Mouse (Mus musculus) forebrain, embryonic 10.5 days (tissue): ENCODE results near the gene Ptprm. TPM values are rescaled to one million over a fixed set of nuclear protein-coding genes. Genes with fewer than 3 reads are reported as not detected.

Experiments used
- DNase-seq: peaks from one replicate; pipeline ENCODE4 v3.0.0-alpha.2; 2017; ENCODE audit warnings: low spot score; ENCODE audit errors: extremely low spot score
- H3K27ac ChIP-seq: fragments of 300-500 bp; sonication (generic); 2 replicates; pipeline ENCODE4 v1.5.1; 2016; ENCODE audit warnings: mild to moderate bottlenecking
- H3K27me3 ChIP-seq: fragments of 300-500 bp; sonication (generic); 2 replicates; pipeline ENCODE4 v1.6.1; 2016; ENCODE audit warnings: mild to moderate bottlenecking; ENCODE audit not compliant: poor library complexity, severe bottlenecking
- H3K36me3 ChIP-seq: fragments of 300-500 bp; sonication (generic); replicated peaks from 2 replicates; pipeline ENCODE4 v1.6.1; 2016; ENCODE audit warnings: mild to moderate bottlenecking, moderate library complexity
- H3K4me1 ChIP-seq: fragments of 300-500 bp; sonication (generic); 2 replicates; pipeline ENCODE4 v1.6.1; 2016
- H3K4me3 ChIP-seq: fragments of 300-500 bp; sonication (generic); 2 replicates; pipeline ENCODE4 v1.5.1; 2016; ENCODE audit warnings: mild to moderate bottlenecking, moderate library complexity
- H3K9me3 ChIP-seq: fragments of 300-500 bp; sonication (generic); 2 replicates; pipeline ENCODE4 v1.6.1; 2016; ENCODE audit warnings: mild to moderate bottlenecking, moderate library complexity
- WGBS: fragments of 180-500 bp; shearing (Covaris S2); methylation state at CpG from one replicate; pipeline ENCODE4 v1.1.7; 2016; 5-methylcytosine and 5-hydroxymethylcytosine counted together
- polyA plus RNA-seq: library from polyadenylated mRNA; unstranded; fragments of >200 nt; fragmentation: Nextera tagmentation; extraction: Ambion mirVana; gene quantifications from 2 replicates; pipeline ENCODE4 v1.2.1, GENCODE M21; 2016

Ptprm gene
- polyA plus RNA-seq, 1 experiment from 2014 or later: 8.4 TPM

DNA sequence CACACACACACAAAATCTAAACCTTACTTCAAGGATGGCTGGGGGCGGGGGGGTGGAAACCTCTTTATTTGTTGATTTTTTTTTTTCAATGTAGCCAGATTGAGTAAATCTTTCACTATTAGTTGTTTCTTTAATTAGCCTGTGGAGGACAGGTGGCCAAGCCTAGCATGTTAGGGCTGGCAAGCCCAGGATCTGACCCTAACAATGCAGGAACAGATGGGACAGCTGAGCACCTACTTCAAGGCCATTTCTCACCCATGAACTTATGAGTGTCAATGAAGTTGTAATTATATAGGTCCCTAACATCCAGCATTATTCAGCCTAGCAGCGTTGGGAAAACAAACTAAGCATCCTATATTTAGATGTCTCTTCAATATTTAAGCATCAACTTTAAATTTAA lies 248.1 kb downstream of the Ptprm start:
- H3K9me3 ChIP-seq: no peaks in the 10 kb centered on the region
- H3K27me3 ChIP-seq: no peaks in the 10 kb centered on the region

DNA sequence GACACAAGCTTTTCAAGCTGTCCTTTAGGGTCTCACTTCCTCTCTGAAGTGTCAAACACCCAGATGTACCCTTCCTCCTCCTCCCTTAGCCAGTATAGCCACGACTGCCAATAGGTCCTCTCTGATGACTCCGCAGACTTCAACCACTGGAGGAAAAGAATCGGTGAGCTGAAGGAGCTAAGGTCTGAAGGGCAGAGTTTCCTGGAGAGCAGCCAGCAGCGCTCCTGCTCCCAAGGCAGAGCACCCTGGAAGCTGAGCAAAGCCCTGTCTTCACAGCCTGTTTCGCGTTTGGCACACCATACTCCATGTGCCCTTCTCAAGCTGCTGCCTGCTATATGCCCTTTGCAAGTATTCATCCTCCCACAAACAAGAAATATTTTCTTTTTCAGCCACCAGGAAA lies 252.2 kb downstream of the Ptprm start:
- no peak for DNase-seq
- Histone ChIP-seq H3K36me3 (no peaks in the 10 kb centered on the region), H3K27me3 (no peaks in the 10 kb centered on the region), H3K27ac (no peak overlapping the region), H3K9me3 (no peaks in the 10 kb centered on the region), H3K4me1 (no peaks in the 10 kb centered on the region), H3K4me3 (no peak overlapping the region)
- 89% methylated on average over 6 of the region's 6 CpGs for WGBS

More for the DNA sequence above, 248.1 kb downstream of the Ptprm start:
- H3K4me1 ChIP-seq: no peaks in the 10 kb centered on the region
- no peak for DNase-seq
- WGBS: 87% methylated on average over 2 of the region's 2 CpGs
- H3K4me3 ChIP-seq: no peak overlapping the region
- no peak overlapping the region for H3K27ac ChIP-seq
- no peaks in the 10 kb centered on the region for H3K36me3 ChIP-seq

DNA sequence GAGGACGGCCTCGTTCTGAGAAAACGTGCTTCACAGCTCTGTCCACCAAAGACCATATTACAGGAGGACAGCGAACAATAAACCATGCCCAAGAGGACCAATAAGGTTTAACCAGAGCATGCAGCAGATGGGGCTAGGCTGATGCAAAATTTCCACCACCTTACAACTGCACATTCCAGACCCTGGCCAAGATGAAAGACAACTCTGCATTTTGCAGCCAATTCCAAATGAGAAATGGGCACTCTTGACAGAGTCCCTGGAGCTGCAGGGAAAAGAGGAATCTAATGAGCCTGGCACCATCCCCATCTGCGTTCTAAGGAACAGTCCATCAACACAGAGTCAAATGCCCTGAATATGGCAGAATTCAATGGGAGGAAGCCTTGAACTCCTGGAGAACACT lies 263.3 kb downstream of the Ptprm start:
- 80% methylated on average over 5 of the region's 5 CpGs for WGBS

DNA sequence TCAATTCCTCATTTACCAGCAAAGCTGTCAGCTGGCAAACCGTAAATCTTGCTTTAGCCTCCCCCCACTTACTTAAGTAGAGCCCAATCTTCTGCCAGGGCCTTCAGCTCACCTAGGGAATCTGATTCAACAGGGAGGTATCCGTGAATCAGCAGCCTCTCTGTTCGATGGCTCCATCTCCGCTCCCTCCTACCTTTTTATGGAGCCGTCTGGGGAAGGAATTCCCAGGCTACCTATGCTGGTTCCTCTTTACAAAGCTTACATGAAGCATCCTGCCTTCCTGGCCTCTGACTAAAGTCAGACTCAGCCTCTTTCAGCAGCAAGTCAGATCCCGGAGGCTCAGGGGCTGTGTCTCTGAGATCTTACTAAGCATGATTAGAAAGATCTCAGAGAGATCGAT lies 264.1 kb downstream of the Ptprm start:
- no peaks in the 10 kb centered on the region for H3K9me3 ChIP-seq
- no peaks in the 10 kb centered on the region for H3K27me3 ChIP-seq
- 86% methylated on average over 7 of the region's 7 CpGs for WGBS
- no peak overlapping the region for H3K4me3 ChIP-seq
- H3K36me3 ChIP-seq: no peaks in the 10 kb centered on the region
- no peaks in the 10 kb centered on the region for H3K4me1 ChIP-seq
- no peak for DNase-seq
- H3K27ac ChIP-seq: no peak overlapping the region

More for the DNA sequence above, 263.3 kb downstream of the Ptprm start:
- H3K36me3 ChIP-seq: no peaks in the 10 kb centered on the region
- no peaks in the 10 kb centered on the region for H3K4me1 ChIP-seq
- no peak overlapping the region for H3K4me3 ChIP-seq
- no peaks in the 10 kb centered on the region for H3K9me3 ChIP-seq
- no peaks in the 10 kb centered on the region for H3K27me3 ChIP-seq
- H3K27ac ChIP-seq: no peak overlapping the region
- DNase-seq: no peak

DNA sequence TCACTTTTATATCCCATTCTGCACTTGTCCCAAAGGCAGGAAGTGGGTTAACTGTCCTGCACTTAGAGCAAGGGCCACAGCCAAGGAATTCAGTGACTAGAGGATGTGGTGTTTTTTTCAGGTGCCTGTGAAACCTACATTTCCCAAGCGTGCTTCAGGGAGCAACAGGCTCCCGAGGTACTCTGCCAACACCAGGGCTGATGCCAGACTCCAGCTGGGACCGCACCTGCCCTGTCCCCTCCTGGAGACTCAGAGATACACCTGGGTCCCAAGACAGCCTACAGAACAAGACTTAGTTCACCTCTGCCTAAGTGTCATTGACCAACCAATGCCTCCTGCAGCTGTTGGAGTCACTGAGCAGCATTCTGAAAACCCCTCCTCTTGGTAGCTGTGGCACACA lies 264.6 kb downstream of the Ptprm start:
- Histone ChIP-seq H3K4me1 (no peaks in the 10 kb centered on the region), H3K4me3 (no peak overlapping the region), H3K9me3 (no peaks in the 10 kb centered on the region), H3K27me3 (no peaks in the 10 kb centered on the region), H3K27ac (no peak overlapping the region), H3K36me3 (no peaks in the 10 kb centered on the region)
- WGBS: 85% methylated on average over 3 of the region's 3 CpGs
- no peak for DNase-seq

DNA sequence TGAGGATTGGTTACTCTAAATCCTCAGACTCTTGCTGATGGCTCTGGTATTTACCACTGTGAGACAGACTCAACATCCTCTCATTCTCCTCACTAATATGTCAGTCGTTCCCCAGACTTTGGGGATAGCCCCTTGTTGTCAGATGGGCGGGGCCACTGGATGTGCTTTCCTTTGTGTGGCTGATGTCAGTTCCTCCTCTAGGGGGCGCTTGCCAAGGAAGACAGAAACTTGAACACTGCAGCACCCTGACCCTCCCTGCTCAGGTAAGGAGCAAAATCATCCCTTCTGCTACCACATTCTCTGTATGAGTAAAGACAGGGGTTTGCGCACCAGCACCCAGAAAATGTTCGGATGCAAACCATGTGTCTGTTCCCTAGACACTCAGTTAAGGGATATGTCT lies 266.7 kb downstream of the Ptprm start:
- Histone ChIP-seq H3K36me3 (no peaks in the 10 kb centered on the region), H3K27me3 (no peaks in the 10 kb centered on the region), H3K4me1 (no peaks in the 10 kb centered on the region), H3K9me3 (no peaks in the 10 kb centered on the region), H3K27ac (no peak overlapping the region), H3K4me3 (no peak overlapping the region)
- DNase-seq: no peak
- WGBS: 63% methylated on average over 5 of the region's 5 CpGs

DNA sequence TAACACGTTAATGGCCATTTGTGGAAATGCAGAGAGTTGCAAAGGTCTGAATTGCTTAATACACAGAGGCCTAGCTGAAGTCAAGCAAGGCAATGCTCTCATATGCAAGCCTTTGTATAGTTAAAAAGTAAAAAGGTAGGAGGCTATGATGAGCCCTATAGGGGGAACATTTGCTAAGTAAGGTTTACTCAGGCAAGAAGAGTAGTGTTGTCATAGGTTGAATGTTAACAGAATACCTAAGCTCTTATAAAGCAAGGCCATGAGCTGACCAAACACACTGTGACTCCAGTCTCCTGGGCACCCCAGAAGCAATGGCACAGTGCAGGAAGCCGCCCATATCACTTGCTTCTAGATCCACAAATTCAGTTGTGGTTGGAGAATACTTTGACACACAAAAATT lies 267.4 kb downstream of the Ptprm start:
- 85% methylated on average over 2 of the region's 2 CpGs for WGBS
- Histone ChIP-seq H3K27me3 (no peaks in the 10 kb centered on the region), H3K36me3 (no peaks in the 10 kb centered on the region), H3K4me1 (no peaks in the 10 kb centered on the region), H3K27ac (no peak overlapping the region), H3K9me3 (no peaks in the 10 kb centered on the region), H3K4me3 (no peak overlapping the region)
- no peak for DNase-seq

DNA sequence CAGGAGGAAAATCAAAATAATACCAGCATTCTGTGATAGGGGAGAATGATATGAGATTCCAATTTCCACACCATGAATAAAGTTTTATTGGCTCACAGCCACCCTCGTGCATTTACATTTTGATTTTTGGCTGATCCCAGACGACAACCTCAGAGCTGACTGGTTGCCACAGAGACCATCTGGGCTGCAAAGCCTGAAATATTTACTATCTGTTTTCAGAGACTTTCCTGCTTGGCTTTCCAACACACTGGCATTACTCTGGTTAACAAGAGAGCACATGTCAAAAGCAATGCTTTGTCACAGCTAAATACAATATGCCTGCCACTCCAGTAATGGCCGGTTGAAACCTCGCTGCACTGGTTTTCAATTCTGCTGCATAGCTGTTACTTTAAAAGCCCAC lies 269.8 kb downstream of the Ptprm start:
- no peak for DNase-seq
- no peaks in the 10 kb centered on the region for H3K36me3 ChIP-seq
- no peaks in the 10 kb centered on the region for H3K9me3 ChIP-seq
- WGBS: 86% methylated on average over 4 of the region's 4 CpGs
- H3K27me3 ChIP-seq: no peaks in the 10 kb centered on the region
- no peaks in the 10 kb centered on the region for H3K4me1 ChIP-seq
- H3K4me3 ChIP-seq: no peak overlapping the region
- H3K27ac ChIP-seq: no peak overlapping the region

DNA sequence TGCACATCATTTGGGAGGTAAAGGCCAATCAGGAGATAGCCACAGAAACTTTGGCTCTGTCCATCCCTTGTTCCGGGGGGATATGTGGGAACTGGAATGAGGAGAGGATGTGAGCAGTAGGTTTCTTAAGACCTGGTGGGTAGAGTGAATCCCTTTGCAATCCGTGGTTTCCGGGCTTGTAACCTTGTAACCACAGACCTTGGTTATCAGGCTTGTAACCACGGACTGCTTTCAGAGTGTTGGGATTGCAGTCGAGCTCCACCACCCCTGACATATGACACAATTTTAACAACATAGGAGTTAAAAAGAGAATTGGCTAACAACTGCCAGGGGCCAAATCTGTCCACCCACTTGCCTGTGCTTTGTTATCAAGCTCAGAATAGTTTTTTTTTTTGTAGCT lies 270.2 kb downstream of the Ptprm start:
- 90% methylated on average over 5 of the region's 5 CpGs for WGBS
- no peaks in the 10 kb centered on the region for H3K4me1 ChIP-seq
- no peaks in the 10 kb centered on the region for H3K9me3 ChIP-seq
- no peaks in the 10 kb centered on the region for H3K36me3 ChIP-seq
- H3K27me3 ChIP-seq: no peaks in the 10 kb centered on the region
- no peak for DNase-seq
- no peak overlapping the region for H3K27ac ChIP-seq
- H3K4me3 ChIP-seq: no peak overlapping the region

DNA sequence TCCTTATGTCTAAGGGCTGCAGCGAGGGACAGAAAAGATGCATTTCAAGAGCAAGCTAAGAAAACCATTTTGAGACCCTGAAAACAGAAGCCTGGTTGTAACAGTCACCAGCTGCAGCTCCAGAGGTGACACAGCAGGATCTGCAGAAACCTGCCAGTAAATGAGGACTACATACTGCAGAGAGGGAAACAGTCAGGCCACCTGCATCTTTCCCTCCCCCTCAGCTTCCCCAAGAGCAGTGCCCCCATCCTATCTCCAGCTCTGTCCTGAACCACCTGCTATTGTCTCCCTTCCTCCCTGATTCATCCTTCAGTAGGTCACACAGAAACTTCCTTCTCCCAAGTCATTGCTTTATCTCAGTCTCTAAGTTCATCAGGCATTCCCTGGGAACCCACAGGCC lies 274.7 kb downstream of the Ptprm start:
- Histone ChIP-seq H3K9me3 (no peaks in the 10 kb centered on the region), H3K27ac (no peak overlapping the region), H3K36me3 (no peaks in the 10 kb centered on the region), H3K4me1 (no peaks in the 10 kb centered on the region), H3K27me3 (no peaks in the 10 kb centered on the region), H3K4me3 (no peak overlapping the region)
- WGBS: 87% methylated on average over 1 of the region's 1 CpGs
- DNase-seq: no peak

DNA sequence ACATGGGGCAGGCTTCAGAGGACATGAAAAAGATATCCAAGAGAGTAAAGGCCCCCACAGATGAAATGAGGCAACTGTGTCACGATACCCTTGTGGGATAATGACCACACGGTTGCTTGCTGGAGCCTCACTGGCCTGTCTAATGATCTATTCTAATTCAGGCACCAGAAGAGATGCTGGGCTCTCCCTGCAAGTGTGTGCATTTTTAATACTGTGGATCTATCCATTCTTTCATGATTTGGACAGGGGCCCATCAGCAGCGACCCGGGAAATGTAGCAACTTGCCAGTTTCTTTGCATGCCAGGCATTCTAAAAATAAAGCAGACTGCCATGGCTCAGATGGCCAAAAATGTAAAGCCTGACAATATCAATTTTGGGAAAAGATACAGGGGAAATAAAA lies 280.7 kb downstream of the Ptprm start:
- 88% methylated on average over 4 of the region's 4 CpGs for WGBS
- H3K4me3 ChIP-seq: no peak overlapping the region
- no peaks in the 10 kb centered on the region for H3K9me3 ChIP-seq
- H3K27ac ChIP-seq: no peak overlapping the region
- H3K36me3 ChIP-seq: no peaks in the 10 kb centered on the region
- no peak for DNase-seq
- H3K27me3 ChIP-seq: no peaks in the 10 kb centered on the region
- H3K4me1 ChIP-seq: no peaks in the 10 kb centered on the region

DNA sequence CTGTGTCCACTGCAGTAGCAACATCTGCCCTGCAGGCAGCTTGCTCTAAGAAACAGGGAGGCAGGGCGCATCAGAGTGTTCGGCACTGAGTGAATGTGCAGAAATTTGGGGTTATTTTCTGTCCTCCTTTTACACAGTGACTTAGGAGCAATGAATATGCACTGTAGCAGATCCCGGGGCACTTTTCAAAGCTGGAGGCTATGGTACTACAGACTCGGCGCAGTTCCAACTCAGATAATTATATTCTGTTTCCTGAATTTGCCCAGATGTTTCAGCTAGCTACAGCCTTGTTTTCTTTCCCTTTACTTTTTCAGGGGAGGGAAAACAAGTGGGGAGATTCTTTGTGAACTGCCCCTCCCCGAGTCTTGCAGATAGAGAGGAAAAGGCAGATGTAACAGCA lies 281.1 kb downstream of the Ptprm start:
- 87% methylated on average over 6 of the region's 6 CpGs for WGBS
- DNase-seq: no peak
- Histone ChIP-seq H3K27ac (no peak overlapping the region), H3K36me3 (no peaks in the 10 kb centered on the region), H3K27me3 (no peaks in the 10 kb centered on the region), H3K4me3 (no peak overlapping the region), H3K4me1 (no peaks in the 10 kb centered on the region), H3K9me3 (no peaks in the 10 kb centered on the region)

DNA sequence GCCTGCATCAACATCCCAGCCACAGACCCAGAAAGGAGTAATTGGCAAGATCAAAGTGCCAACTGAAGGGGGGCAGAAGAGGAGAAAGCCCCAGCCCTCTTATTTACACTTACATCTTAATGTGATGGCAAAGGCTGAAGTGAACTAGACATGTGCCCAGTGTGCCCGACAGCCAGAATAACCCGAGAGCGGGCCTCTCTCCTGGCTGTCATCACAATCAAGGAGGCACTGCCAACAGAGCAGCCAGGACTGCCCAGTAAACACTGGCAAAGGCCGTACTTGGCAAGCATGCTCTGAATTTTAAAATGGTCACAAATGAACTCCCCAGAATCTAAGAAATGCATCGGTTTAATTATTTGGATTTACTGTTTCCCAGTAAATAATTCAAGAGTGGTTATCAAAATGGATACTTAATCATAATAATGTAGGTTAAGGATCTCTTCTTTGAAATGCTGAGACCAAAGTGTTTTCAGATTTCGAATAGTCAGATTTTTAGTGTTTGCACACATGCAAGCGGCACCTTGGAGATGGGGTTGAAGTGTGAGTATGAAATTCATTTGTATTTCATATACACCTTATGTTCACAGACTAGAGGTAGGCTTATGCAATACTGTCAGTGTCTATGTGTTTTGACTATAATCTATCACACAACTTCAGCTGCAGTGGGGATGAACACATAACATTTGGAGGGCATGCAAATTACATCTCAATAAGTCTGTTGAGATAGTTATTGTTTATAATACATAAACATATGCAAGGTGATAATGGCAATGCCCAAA lies 282.8 kb downstream of the Ptprm start:
- WGBS: 89% methylated on average over 7 of the region's 7 CpGs
- Histone ChIP-seq H3K27ac (no peak overlapping the region), H3K36me3 (no peaks in the 10 kb centered on the region), H3K9me3 (no peaks in the 10 kb centered on the region), H3K4me3 (no peak overlapping the region), H3K27me3 (no peaks in the 10 kb centered on the region), H3K4me1 (no peaks in the 10 kb centered on the region)
- no peak for DNase-seq

DNA sequence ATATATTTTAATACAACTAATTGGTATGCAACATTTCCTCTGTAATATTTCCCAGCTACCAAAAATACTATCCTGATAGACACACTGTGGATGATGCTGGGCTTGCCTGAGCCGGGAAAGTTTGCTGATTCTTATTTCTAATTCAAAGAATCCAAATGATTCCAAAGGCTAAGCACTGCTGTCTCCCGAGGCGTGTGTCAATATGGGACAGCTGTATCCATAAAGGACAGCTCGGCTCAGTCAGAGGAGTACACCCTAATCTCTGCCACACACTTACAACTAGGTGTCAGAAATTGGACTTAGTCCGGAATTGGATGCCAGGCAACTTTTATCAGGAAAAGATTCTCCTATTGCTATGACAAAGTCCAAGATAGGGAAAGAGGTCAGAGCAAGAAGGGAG lies 290.6 kb downstream of the Ptprm start:
- DNase-seq: no peak
- Histone ChIP-seq H3K4me3 (no peak overlapping the region), H3K36me3 (no peaks in the 10 kb centered on the region), H3K27ac (no peak overlapping the region), H3K4me1 (no peaks in the 10 kb centered on the region), H3K9me3 (no peaks in the 10 kb centered on the region), H3K27me3 (no peaks in the 10 kb centered on the region)
- WGBS: 89% methylated on average over 5 of the region's 5 CpGs
